Mouse (Mus musculus) testis, adult 2 months (tissue): ENCODE measurements around the gene Nipal4.

Experiments used
- CTCF ChIP-seq: fragments of 200-500 bp; IDR thresholded peaks from 2 replicates; pipeline ENCODE4 v1.5.1; 2012; ENCODE audit warnings: low read depth, mild to moderate bottlenecking, inconsistent platforms, low read length, moderate library complexity; ENCODE audit not compliant: control insufficient read depth, insufficient read depth, insufficient replicate concordance
- POLR2A ChIP-seq: fragments of 200-500 bp; IDR thresholded peaks from 2 replicates; pipeline ENCODE4 v1.6.1; 2012; ENCODE audit warnings: low read depth, mild to moderate bottlenecking, inconsistent platforms, low read length, moderate library complexity; ENCODE audit not compliant: control insufficient read depth

DNA sequence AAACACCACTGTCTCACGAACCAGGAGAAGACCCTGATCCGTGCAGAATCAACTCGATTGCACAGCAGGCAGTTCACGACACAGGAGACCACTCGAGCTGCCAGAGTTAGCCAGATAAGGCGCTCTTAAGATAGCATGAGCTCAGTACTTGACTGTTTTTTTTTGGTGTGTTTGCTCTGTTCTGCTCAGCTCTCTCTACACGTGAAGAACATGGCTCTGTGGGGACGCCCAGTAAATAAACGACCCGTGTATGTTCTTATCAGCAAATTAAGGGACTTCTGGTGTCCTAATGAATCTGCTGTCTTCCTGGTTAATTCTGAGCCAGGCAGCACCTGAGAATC, 36.2 kb upstream of the Nipal4 start:
- TF ChIP-seq POLR2A (no peak), CTCF (no peak)
